Mouse (Mus musculus) intestine, postnatal 0 days (tissue): ENCODE measurements around the gene Mpdu1. TPM values are rescaled to one million over a fixed set of nuclear protein-coding genes. Genes with fewer than 3 reads are reported as not detected.
"Not testable (repeated sequence)": the region's sequence is repeated elsewhere in the genome, so short reads cannot be mapped to it uniquely, and the experiment has no call there.

Source experiments
- ATAC-seq: fragments of 200-750 bp; cut with Nextera tagmentation; 2 replicates; pipeline ENCODE4 v1.8.0; 2017; ENCODE audit warnings: mild to moderate bottlenecking, moderate TSS enrichment, moderate library complexity
- H3K27ac ChIP-seq: fragments of 300-500 bp; sonication (generic); 2 replicates; pipeline ENCODE4 v1.5.1; 2014; ENCODE audit warnings: mild to moderate bottlenecking, low read depth, low read length, moderate library complexity
- H3K27me3 ChIP-seq: fragments of 300-500 bp; sonication (generic); replicated peaks from 2 replicates; pipeline ENCODE4 v1.6.1; 2014; ENCODE audit warnings: low read length, mixed read lengths; ENCODE audit not compliant: control insufficient read depth, insufficient read depth
- H3K36me3 ChIP-seq: fragments of 300-500 bp; sonication (generic); 2 replicates; pipeline ENCODE4 v1.6.1; 2014; ENCODE audit warnings: mild to moderate bottlenecking, moderate library complexity; ENCODE audit not compliant: control insufficient read depth, insufficient read depth
- H3K4me1 ChIP-seq: fragments of 300-500 bp; sonication (generic); replicated peaks from 2 replicates; pipeline ENCODE4 v1.6.1; 2014; ENCODE audit warnings: antibody characterized with exemption, low read length, mixed read lengths; ENCODE audit not compliant: control insufficient read depth, insufficient read depth
- H3K4me2 ChIP-seq: fragments of 300-500 bp; sonication (generic); replicated peaks from 2 replicates; pipeline ENCODE4 v1.6.1; 2014; ENCODE audit warnings: low read depth, mild to moderate bottlenecking, moderate library complexity
- H3K4me3 ChIP-seq: fragments of 300-500 bp; sonication (generic); 2 replicates; pipeline ENCODE4 v1.5.1; 2014; ENCODE audit warnings: low read depth, low read length
- H3K9ac ChIP-seq: fragments of 300-500 bp; sonication (generic); 2 replicates; pipeline ENCODE4 v1.6.1; 2014; ENCODE audit warnings: mild to moderate bottlenecking, low read depth, low read length
- H3K9me3 ChIP-seq: fragments of 300-500 bp; sonication (generic); 2 replicates; pipeline ENCODE4 v1.6.1; 2016; ENCODE audit warnings: mixed run types; ENCODE audit not compliant: control insufficient read depth
- CTCF ChIP-seq: sonication (generic); IDR thresholded peaks from 2 replicates; pipeline ENCODE4 v1.5.1; 2016; ENCODE audit warnings: low read depth, mild to moderate bottlenecking, control low read depth, antibody characterized with exemption, moderate library complexity
- WGBS: fragments of 180-500 bp; shearing (Covaris S2); extraction: QIAGEN DNeasy Blood & Tissue Kit; methylation state at CpG from one replicate; pipeline ENCODE4 v1.1.7; 2014; 5-methylcytosine and 5-hydroxymethylcytosine counted together
- polyA plus RNA-seq: library from polyadenylated mRNA; unstranded; fragments of >200 nt; fragmentation: Nextera tagmentation; extraction: Ambion mirVana; gene quantifications from 2 replicates; pipeline ENCODE4 v1.2.1, GENCODE M21; 2015

Mpdu1 gene
- polyA plus RNA-seq, 1 experiment from 2014 or later, result 96.6 TPM

DNA sequence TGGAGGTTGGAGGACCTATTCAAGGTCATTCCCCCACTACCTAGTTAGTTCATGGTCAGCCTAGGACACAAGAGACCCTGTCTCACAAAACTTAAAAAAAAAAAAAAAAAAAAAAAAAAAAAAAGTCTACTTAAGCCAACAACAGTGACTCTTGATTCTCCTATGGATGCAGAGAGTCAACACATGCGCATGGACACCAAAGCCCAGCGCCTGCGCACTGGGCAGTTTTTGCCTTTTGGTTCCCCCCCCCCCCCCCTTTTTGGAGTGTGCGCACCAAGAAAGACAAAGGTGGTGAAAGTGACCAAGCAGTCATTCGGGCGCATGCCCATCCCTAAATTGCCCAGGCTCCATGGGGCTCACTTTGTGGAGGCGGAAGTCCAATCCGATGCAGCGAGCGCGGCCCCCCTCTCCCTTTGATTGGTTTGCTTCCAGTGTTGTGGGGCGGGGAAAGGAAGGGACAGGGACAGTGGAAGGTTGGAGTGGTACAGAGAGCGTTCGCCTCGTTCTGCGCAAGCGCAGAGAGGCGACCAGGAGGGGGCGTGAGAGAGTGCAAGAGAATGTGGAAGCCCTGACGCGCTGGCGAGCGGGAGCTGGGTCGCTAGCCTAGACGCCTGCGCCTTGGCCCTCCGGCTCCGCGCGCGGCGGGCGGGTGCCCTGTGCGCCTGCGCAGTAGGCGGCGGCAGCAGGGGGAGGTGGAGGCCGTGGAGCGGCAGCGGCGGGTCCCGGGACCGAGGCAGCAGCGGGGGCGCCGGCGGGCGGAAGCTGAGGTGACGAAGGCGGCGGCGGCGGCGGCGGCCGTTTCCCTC, 30.0 kb downstream of the Mpdu1 start, which contains the start of gene Fxr2:
Gene Fxr2 (plus strand): TSS at position 707 of the 806 bp plus-strand sequence.
- Histone ChIP-seq H3K9ac (peak within 1 kb of the TSS; percentile 90), H3K27ac (peak within 1 kb of the TSS; percentile 89), H3K27me3 (no peaks in the 10 kb centered on the region), H3K4me1 (peaks cover 5% of the 10 kb centered on the region; the same call in 1 of the 2 replicates), H3K4me2 (peak within 1 kb of the TSS; percentile 70), H3K4me3 (peak within 1 kb of the TSS; percentile 89), H3K36me3 (no peaks in the 10 kb centered on the region), H3K9me3 (no peaks in the 10 kb centered on the region)
- peak; percentile 96 for TF ChIP-seq CTCF
- WGBS, result under 1% methylated on average over 25 of the region's 56 CpGs
- ATAC-seq, result peak; percentile 98

DNA sequence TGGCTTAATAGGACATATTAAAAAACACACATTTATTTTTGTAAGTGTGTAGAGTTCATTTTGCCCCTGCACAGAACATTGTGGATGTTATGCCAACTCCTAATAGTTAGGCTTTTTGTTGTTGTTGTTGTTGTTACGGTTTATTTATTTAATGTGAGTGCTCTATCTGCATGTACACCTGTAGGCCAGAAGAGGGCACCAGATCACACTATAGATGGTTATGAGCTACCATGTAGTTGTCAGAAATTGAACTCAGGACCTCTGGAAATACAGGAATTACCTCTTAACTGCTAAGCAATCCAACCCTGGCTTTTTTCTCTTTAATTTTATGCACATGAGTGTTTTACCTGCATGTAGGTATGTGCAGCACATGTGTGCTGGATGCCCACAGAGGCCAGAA, 32.6 kb downstream of the Mpdu1 start:
- Histone ChIP-seq H3K27ac (no peak overlapping the region), H3K9me3 (no peaks in the 10 kb centered on the region), H3K36me3 (no peaks in the 10 kb centered on the region), H3K4me2 (no peak overlapping the region), H3K27me3 (no peaks in the 10 kb centered on the region), H3K9ac (no peak overlapping the region), H3K4me3 (no peak overlapping the region), H3K4me1 (peaks cover 5% of the 10 kb centered on the region; the same call in 1 of the 2 replicates)
- ATAC-seq, result no peak
- peak; percentile 71 for TF ChIP-seq CTCF
- 71% methylated on average over 1 of the region's 1 CpGs for WGBS

DNA sequence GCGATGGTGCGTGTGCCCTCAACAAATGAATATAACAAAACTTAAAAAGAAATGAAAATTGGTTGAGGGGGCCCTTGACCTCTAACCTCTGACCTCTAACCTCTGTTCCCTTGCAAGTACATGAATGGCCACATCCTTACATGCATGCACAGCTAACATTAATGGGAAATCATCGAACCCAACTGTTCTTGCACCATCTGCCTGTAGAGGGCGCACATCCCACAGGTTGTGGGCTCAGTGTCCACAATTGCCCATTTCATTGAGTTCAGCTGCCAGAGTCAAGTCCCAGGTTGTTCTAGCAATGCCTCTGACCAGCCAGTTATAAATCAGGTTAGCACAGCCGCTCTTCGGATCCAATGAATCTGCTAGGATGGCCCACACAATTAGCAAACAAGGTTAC, 34.2 kb downstream of the Mpdu1 start:
- 36% methylated on average over 6 of the region's 6 CpGs for WGBS
- peak; percentile 97 for TF ChIP-seq CTCF

DNA sequence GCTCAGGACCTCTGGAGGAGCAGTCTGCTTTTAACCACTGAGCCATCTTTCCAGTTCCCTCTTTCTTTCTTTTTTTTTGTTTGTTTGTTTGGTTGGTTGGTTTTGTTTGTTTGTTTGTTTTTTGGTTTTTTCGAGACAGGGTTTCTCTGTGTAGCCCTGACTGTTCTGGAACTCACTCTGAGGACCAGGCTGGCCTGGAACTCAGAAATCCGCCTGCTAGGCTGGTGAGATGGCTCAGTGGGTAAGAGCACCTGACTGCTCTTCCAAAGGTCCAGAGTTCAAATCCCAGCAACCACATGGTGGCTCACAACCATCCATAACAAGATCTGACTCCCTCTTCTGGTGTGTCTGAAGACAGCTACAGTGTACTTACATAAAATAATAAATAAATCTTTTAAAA, 38.1 kb downstream of the Mpdu1 start:
- H3K4me1 ChIP-seq, H3K9ac ChIP-seq, H3K4me2 ChIP-seq, ATAC-seq, H3K36me3 ChIP-seq, H3K4me3 ChIP-seq, H3K27ac ChIP-seq, H3K9me3 ChIP-seq, H3K27me3 ChIP-seq: not testable (repeated sequence)
- WGBS, result 84% methylated on average over 2 of the region's 2 CpGs

More for the DNA sequence above, 34.2 kb downstream of the Mpdu1 start:
- Histone ChIP-seq H3K4me2 (no peak overlapping the region), H3K9ac (no peak overlapping the region), H3K36me3 (no peaks in the 10 kb centered on the region), H3K4me1 (no peaks in the 10 kb centered on the region), H3K27me3 (no peaks in the 10 kb centered on the region), H3K4me3 (no peak overlapping the region), H3K27ac (no peak overlapping the region), H3K9me3 (no peaks in the 10 kb centered on the region)
- no peak for ATAC-seq

DNA sequence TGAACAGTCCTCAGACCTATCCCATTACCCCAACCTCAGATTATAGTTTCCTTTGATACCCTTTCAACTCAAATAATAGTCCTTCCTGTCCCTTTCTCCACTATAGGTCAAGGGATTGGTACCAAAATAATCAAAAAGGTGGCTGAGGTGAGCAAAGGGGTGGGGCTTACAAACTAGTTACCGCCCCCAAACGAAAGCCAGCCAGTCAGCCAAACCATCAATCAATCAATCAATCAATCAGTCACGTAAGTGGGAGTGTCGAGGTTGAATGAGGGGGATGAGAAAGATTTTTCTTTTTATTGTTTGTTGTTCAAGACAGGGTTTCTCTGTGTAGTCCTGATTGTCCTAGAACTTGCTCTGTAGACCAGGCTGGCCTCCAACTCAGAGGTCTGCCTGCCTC, 39.4 kb downstream of the Mpdu1 start:
- H3K4me2 ChIP-seq, result no peak overlapping the region; the same call in 1 of the 2 replicates
- no peaks in the 10 kb centered on the region for H3K36me3 ChIP-seq
- no peak overlapping the region for H3K4me3 ChIP-seq
- no peak for TF ChIP-seq CTCF
- 81% methylated on average over 4 of the region's 4 CpGs for WGBS
- no peak overlapping the region for H3K27ac ChIP-seq
- ATAC-seq, result no peak
- no peaks in the 10 kb centered on the region for H3K9me3 ChIP-seq
- no peak overlapping the region for H3K9ac ChIP-seq
- H3K4me1 ChIP-seq, result peaks cover 3% of the 10 kb centered on the region; the same call in 1 of the 2 replicates
- H3K27me3 ChIP-seq, result no peaks in the 10 kb centered on the region

DNA sequence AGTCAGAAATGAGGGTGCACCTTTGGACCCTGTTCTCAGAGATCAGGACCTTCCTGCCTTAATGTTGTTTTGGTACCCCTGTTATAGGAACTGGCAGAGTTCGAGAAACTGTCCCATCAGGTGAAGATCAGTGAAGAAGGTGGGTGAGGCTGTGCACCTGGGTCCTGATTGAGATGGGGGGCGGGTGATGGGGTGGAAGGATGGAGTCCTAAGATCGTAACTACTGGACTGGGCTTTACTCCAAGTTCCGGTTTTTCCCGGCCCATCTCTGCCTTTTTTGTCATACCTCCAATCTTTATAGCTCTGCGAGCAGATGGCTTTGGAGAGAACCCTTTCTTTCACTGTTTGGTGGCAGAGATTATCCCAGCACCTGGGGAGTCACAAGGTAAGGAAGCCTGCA, 40.0 kb downstream of the Mpdu1 start:
- no peak for ATAC-seq
- H3K9me3 ChIP-seq, result no peaks in the 10 kb centered on the region
- TF ChIP-seq CTCF, result no peak

More for the DNA sequence above, 40.0 kb downstream of the Mpdu1 start:
- H3K4me2 ChIP-seq, result peak overlapping the region; percentile 70
- H3K4me1 ChIP-seq, result peaks cover 3% of the 10 kb centered on the region; the same call in 1 of the 2 replicates
- peak overlapping the region; percentile 57 for H3K9ac ChIP-seq
- H3K27ac ChIP-seq, result 0 out of 2 replicates have a peak overlapping the region, but pooled peaks have one; percentile 63
- H3K4me3 ChIP-seq, result peak overlapping the region; percentile 54
- no peaks in the 10 kb centered on the region for H3K36me3 ChIP-seq
- 13% methylated on average over 6 of the region's 6 CpGs for WGBS
- no peaks in the 10 kb centered on the region for H3K27me3 ChIP-seq
